Mouse (Mus musculus) frontal cortex, postnatal 36 days (tissue): ENCODE measurements at regions not wholly inside any gene's neighbourhood (a gene's known extent, or its start where the extent isn't known, plus 50 kb on each side); places are given as distances from the start of the nearest gene placed in this dataset.
"Not testable (repeated sequence)": the region's sequence is repeated elsewhere in the genome, so short reads cannot be mapped to it uniquely, and the experiment has no call there.

ENCODE experiments used
- DNase-seq, 2 experiments: peaks; one replicate each; pipeline ENCODE4 v3.0.0; 2022; ENCODE audit warnings: low spot score in 2 of 2

- DNase-seq, result peak; percentile 54 to 73
These were observed 161.5 kb downstream of the Hpcal1 start for GRCm38 (mm10) chr12:17852138-17852537.

- DNase-seq, result not testable (repeated sequence)
These were observed 181.8 kb downstream of the Hpcal1 start for GRCm38 (mm10) chr12:17872491-17872890.

GRCm38 (mm10) chr12:17881371-17882116 is 190.9 kb downstream of the Hpcal1 start:
- DNase-seq, result peak; percentile 86 to 88

GRCm38 (mm10) chr12:17882117-17883116 is 191.8 kb downstream of the Hpcal1 start:
- DNase-seq, result peak; percentile 19

- DNase-seq, result not testable (repeated sequence)
These were observed 201.1 kb downstream of the Hpcal1 start for GRCm38 (mm10) chr12:17891663-17892310.

GRCm38 (mm10) chr12:17913058-17913457 is 222.4 kb downstream of the Hpcal1 start:
- DNase-seq, result not testable (repeated sequence)
